Mouse (Mus musculus): ENCODE data around the gene Sec31b.

GRCm38 (mm10) chr19:44514521-44515451, 30.9 kb downstream of the Sec31b start:
- TF ChIP-seq POLR2A (IDR thresholded peaks at IDR 0.05; ENCODE audit: borderline replicate concordance, low read depth, low read length) (no peak), CTCF (IDR thresholded peaks at IDR 0.05; ENCODE audit: low read depth, low read length) (no peak)

Measured in bone marrow macrophage, adult 2 months (primary cell).